Mouse (Mus musculus) common myeloid progenitor, adult 5-6 weeks (primary cell): ENCODE data around the gene Kcnn3. TPM values are rescaled to one million over a fixed set of nuclear protein-coding genes. Genes with fewer than 3 reads are reported as not detected.

Experiments
- ATAC-seq: replicated peaks from 2 replicates; pipeline ENCODE4 v1.8.0; 2016; ENCODE audit warnings: low read depth, mild to moderate bottlenecking, moderate TSS enrichment, inconsistent platforms; ENCODE audit not compliant: poor library complexity, severe bottlenecking
- total RNA-seq: library from RNA; stranded (forward); fragments of 200-1000, 187-1606 nt; gene quantifications from 2 replicates; pipeline ENCODE4 v1.2.3, GENCODE M21; 2017

Gene Kcnn3
- total RNA-seq, 1 experiment from 2014 or later, result not detected

GRCm38 (mm10) chr3:89653231-89653954 is 133.4 kb downstream of the Kcnn3 start:
- no peak for ATAC-seq

DNA sequence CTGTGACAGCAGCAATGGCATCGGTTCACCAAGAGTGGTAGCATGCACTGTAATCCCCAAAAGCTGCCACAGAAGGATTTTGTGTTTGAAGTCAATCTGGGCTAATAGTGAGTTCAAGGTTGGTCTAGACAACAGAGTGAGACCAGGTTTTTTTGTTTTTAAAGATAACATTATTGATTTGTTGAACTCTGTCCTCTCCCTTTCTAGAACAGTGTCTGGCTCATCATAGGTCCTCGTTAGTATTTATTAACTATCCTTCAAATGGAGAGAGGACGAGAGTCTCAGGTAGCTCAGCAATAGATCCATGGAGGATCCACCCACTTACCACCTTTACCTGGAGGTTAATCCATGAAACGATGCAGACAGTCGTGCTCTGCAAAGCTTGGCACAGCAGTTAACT is 137.1 kb downstream of the Kcnn3 start:
- ATAC-seq, result no peak

- ATAC-seq, result no peak
Observed at GRCm38 (mm10) chr3:89658457-89658856, 138.5 kb downstream of the Kcnn3 start.

DNA sequence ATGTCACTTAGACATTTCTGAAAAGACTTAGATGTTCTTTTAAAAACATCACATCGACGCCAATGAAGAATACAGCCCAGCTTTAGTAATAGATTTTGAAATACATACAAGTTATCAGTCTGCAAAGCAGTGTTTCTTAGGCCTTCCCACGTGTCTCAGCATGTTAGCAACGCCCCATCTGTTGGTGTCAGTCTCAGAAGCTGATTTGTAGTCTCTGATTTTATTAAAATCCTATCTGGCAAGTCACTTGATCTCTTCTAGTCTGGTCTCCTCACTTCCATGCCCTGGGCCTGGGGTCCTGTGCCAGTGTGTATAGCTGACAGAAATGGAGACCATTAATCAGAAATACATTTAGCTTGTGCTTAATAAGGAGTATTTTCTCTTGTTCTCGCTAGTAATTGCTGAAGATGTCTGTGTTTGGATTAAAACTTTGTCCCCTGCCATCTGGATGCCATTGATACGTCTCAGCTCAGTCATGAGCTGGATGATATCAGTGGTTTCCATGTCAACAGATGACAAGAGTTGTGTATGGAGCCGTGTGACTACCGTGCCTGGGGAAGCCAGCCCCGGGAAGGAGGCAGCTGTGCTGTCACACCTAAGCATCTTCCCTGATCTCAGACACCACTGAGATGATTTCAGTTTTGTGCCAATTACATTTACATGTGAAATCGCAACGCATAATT is 140.1 kb downstream of the Kcnn3 start:
- no peak for ATAC-seq

- no peak for ATAC-seq
Observed at GRCm38 (mm10) chr3:89664808-89665207, 144.8 kb downstream of the Kcnn3 start.

DNA sequence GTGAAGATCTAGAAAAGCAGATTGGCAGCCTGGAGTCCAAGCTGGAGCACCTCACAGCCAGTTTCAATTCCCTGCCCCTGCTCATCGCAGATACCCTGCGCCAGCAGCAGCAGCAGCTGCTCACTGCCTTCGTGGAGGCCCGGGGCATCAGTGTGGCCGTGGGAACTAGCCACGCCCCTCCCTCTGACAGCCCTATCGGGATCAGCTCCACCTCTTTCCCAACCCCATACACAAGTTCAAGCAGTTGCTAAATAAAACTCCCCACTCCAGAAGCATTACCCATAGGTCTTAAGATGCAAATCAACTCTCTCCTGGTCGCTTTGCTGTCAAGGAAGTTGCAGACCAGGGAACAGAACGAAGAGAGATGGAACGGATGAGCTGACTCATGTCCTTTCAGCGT is 147.2 kb downstream of the Kcnn3 start:
- no peak for ATAC-seq

GRCm38 (mm10) chr3:89671334-89671733 is 151.4 kb downstream of the Kcnn3 start:
- ATAC-seq, result no peak

GRCm38 (mm10) chr3:89672573-89673317 is 152.8 kb downstream of the Kcnn3 start:
- ATAC-seq, result peak; percentile 60; the same call in 1 of the 2 replicates

- ATAC-seq, result no peak
Observed at GRCm38 (mm10) chr3:89677617-89678016, 157.7 kb downstream of the Kcnn3 start.

- no peak for ATAC-seq
Observed at GRCm38 (mm10) chr3:89686031-89686430, 166.1 kb downstream of the Kcnn3 start.

- peak; percentile 95 for ATAC-seq
Observed at GRCm38 (mm10) chr3:89688694-89689581, 169.0 kb downstream of the Kcnn3 start.

GRCm38 (mm10) chr3:89691776-89692175 is 171.8 kb downstream of the Kcnn3 start:
- ATAC-seq, result no peak

DNA sequence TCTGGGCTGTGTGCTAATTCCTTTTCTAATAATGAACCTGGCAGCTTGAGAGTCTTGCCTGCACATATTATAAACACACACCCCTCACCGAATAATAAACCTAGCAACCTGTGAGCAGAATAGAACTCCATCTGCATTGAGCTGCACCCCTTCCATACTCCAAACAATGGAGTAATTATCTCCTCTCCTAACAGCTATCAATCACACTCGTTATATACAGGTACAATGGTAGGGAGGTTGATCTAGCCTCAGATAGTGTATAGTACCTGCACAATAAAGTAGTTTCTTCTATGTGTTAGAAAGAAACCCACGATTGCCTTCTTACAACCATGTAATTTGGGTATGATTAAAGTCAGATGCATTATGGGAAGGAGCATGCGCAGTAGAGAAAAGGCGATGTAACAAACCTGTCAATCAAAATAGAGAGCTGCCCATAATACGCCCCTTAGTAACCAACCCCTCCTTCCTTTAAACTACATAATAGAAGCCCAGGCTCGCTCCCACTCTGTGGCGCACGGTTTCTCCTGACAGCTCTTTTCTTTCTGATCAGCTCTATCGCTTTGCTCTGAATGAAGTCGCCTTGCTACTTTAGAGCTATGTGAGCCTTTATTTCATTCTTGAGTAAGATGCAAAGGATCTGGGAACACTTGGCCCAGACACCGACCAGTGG is 176.3 kb downstream of the Kcnn3 start:
- ATAC-seq, result no peak

- ATAC-seq, result no peak
Observed at GRCm38 (mm10) chr3:89698958-89699357, 179.0 kb downstream of the Kcnn3 start.

DNA sequence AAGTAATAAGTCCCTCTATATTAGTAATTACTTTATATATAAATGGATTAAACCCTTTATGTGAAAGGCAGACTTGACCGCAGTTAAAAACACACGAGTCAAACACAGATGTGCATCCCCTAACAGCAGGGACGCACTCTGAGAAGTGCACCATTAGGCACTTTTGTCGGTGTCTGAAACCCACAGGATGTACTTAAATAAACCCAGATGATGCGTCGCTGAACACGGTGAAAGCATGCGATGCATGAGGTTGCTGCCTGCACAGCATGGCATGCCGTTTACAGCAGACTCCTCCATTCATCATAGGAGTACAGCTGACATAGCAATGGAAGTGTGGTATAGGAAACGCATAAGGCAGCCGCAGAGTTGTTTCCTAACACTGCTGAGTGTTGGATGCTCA is 180.5 kb downstream of the Kcnn3 start:
- no peak for ATAC-seq

GRCm38 (mm10) chr3:89703596-89703995 is 183.6 kb downstream of the Kcnn3 start:
- ATAC-seq, result no peak

DNA sequence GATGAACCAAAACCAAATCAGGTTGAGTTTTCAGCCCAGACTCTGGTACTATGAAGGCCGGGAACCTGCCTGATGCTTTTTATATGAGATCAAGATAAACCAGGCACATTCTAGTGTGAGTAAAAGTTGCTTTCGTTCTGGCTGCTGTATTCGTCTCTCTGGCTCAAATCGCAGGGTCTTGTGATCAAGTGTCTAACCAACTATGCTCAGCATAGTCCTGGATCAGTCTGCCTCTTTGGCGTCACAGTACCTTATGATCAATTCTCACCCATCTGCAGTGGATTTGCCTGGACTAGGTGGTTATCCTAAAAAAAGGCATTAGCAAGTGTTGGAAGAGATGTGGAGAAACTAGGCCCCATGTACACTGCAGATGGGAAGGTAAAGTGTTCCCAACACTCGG is 184.1 kb downstream of the Kcnn3 start:
- no peak for ATAC-seq

DNA sequence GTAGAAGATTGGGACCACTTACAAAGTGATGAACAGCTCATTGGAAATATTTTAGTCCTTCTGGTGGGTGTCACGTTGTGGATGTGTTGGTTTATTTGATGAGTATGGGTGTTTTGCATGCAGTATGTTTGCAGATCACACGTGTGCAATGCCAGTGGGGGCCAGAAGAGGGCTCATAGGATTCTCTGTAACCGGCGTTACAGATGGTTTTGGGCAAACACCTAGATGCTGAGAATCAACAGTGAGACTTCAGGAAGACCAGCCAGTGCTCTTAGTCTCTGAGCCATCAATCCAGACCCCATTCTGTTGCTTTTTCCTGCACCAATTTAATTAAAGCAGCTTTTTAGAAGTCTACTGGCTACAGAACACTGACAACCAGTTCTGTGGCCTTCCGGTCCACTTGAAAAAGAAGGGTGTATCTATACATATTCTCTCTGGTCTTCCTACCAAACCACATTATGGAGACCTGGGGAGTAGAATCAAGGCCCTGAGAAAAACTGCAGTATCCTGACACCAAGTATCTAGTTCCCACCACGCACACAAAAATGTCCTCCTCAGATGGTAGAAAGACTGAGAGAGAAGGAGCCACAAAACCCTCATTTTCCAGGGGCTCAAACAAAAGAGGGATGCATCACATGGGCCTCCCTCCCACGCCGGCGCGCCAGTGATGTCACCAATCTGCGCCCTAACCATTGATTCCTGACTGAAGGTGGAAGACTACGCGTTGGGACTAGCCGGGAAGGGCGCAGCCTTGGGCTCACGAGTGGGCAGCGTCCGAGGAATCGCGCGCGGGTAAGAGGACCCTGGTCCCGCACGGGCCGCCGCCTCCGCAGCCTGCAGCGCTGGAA is 194.6 kb downstream of the Kcnn3 start, which contains the start of gene Adar:
Adar (plus strand) TSS at position 664 of the 848 bp plus-strand sequence.
- peak; percentile 91 for ATAC-seq
